Mouse (Mus musculus): Measurements from ENCODE around the gene Terb1. TPM values are rescaled to one million over a fixed set of nuclear protein-coding genes. Genes with fewer than 3 reads are reported as not detected.

Gene Terb1
- 0.01 and 0.02 TPM in 2 replicates for polyA plus RNA-seq (2012; rRNA removed)

DNA sequence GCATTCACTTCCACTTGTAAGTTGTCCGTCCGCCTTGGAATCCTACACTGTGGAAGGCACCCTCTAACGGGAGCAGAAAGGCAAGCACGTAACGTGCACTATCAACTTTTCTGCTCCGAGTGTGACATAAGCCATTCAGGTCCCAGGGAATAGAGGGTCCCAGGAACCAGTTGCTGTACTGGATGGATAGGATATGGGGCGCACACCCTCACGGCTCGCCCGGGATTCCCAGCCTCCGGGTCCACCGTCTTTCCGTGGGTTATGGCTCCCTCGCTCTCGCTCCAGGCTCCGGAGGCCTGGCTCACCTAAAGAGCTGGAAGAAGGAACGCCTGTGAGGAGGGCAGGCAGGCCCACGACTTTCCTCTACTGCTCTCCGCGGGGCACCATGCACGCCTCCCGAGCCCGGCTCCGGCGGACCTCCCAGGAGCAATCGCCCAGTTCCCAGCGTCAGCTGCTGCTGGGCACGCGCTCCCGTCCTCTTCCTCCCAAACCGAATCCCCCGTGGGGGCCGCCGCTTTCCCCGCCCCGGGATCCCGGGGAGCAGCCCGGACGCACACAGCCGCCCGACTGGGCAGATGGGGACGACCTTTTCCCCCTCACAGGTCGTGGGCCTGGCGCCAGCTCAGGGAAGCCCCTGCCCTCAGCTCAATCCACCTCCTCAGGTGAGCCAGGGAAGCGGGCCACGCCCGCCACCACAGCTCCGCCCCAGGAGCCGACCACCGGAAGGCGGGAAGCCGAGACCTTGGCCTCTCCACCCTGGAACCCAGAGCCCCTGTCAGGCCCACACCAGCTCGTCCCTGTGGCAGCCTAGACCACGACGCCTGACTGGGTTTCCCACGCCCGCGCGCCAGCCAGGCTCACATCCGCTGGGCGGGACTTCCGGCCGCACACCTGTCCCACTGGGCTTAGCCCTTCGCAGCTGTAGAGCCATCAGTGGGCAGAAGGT is at the start of gene Terb1:
TSS of gene Terb1 (minus strand) at position 850 of the 946 bp plus-strand sequence.

DNA sequence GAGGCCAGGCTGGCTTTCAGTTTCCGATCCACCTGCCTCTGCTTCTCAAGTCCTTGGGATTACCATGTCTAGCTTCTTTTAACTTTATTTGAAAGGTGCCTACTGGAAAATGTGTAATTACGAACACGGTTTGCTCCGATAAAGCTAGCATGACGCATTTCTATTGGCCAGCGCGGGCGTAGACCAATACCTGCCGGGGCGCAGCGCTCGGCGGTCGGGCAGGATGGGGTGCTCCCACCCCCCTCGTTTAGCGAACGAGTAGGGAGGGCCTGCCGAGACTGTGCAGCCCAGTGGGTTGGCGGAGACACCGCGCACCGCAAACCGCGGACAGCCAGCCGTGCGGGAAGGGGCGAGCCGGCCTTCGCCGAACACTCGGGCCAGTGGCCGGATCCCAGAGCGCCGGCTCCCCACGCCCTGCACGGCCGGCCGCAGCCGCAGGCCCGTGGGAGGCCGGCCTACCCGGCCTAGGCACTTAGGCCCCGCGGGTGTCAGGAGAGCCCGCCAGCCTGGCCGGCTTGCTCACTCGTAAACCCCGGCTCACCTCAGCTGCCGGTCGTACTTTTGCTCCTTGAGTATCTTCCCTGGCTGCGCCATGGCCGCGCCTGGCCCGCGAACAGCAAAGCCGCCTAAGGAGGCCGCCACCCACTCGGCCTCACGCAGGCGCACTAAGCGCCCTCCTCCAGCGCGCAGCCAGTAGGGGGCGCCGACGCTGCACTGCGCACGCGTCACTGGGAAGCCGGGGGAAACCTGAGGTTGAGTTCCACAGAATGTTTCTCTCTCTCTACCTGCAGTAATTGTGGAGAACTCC is 24.5 kb upstream of the Terb1 start, which contains the start of the genes Nae1 and Car7:
TSS of gene Nae1 (minus strand) at position 667 of the 808 bp plus-strand sequence.
TSS of gene Car7 (plus strand) at position 719 of the 808 bp plus-strand sequence.

DNA sequence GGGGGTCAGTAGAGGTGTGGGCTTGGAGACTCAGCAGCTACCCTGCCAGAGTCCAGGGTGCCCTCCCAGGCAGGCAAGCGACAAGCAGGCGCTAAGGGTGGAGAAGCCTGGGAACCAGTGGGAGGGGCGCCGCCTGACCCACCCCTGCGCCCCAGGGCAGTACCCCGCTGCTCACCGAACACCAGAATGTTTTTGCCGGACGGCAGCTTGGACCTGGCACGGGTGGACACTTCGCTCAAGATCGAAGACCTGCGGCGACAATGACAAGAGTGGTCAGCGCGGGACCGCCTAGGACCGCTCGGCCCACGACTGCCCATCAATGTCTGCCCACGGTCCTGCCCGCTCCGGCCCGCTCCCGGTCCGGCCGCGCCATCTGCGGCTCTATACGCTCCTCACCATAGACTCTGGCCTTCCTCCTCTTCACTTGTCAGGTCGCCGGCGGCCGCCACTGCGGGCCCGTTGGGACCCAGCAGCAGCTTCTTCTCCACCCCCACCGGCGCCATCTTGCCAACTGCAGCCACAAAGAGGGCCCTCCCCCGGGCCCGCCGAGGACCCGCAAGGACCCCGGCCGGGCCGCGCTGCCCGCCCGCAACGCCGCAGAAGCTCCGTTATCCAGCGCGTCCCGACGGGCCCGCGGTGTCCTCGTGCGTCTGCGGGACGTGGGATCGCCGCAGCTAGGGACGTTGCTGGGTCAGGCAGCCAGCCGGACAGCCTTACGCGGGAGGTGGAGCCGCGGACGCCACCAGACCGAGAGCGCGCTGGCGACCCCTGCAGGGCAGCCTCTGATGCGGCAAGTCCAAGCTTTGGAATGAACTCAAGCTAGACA is 67.2 kb downstream of the Terb1 start, which contains the start of gene Dync1li2:
TSS of gene Dync1li2 (minus strand) at position 749 of the 826 bp plus-strand sequence.

Other genes with a start within 250 kb of the Terb1 start
- gene Cmtm2a, start 216.7 kb downstream of the Terb1 start, polyA plus RNA-seq (2012; rRNA removed), result not detected in 2 replicates
- not detected in 2 replicates for gene Gm45711, start 199.8 kb downstream of the Terb1 start, polyA plus RNA-seq (2012; rRNA removed)
- gene Cmtm1, start 199.8 kb downstream of the Terb1 start, polyA plus RNA-seq (2012; rRNA removed), result not detected in 2 replicates
- not detected in 2 replicates for gene Gm11020, start 188.3 kb downstream of the Terb1 start, polyA plus RNA-seq (2012; rRNA removed)
- not detected in 2 replicates for gene Cmtm2b, start 187.7 kb downstream of the Terb1 start, polyA plus RNA-seq (2012; rRNA removed)
- gene Cmtm3, start 170.5 kb downstream of the Terb1 start, polyA plus RNA-seq (2012; rRNA removed), result 20.7 and 22.6 TPM in 2 replicates
- 3.2 and 3.5 TPM in 2 replicates for gene Cmtm4, start 114.1 kb downstream of the Terb1 start, polyA plus RNA-seq (2012; rRNA removed)
- gene Dync1li2, start 66.9 kb downstream of the Terb1 start, polyA plus RNA-seq (2012; rRNA removed), result 10.1 and 10.7 TPM in 2 replicates
- gene Nae1, start 24.7 kb upstream of the Terb1 start, polyA plus RNA-seq (2012; rRNA removed), result 17.4 and 19.2 TPM in 2 replicates
- gene Car7, start 24.8 kb upstream of the Terb1 start, polyA plus RNA-seq (2012; rRNA removed), result 0.59 and 0.81 TPM in 2 replicates
- gene Pdp2, start 81.5 kb upstream of the Terb1 start, polyA plus RNA-seq (2012; rRNA removed), result 2.7 and 2.8 TPM in 2 replicates
- gene Cdh16, start 114.5 kb upstream of the Terb1 start, polyA plus RNA-seq (2012; rRNA removed), result 0.08 and 0.09 TPM in 2 replicates
- gene Rrad, start 121.4 kb upstream of the Terb1 start, polyA plus RNA-seq (2012; rRNA removed), result 0.36 and 0.55 TPM in 2 replicates
- 32.0 and 34.6 TPM in 2 replicates for gene Ciao2b, start 132.1 kb upstream of the Terb1 start, polyA plus RNA-seq (2012; rRNA removed)
- 101 and 104 TPM in 2 replicates for gene Ces2a, start 224.1 kb upstream of the Terb1 start, polyA plus RNA-seq (2012; rRNA removed)

All from liver, embryonic 18 days (tissue).